Mouse (Mus musculus) heart, embryonic 11.5 days (tissue): ENCODE data around the gene G0s2. TPM values are rescaled to one million over a fixed set of nuclear protein-coding genes. Genes with fewer than 3 reads are reported as not detected.
"Not testable (repeated sequence)": the region's sequence is repeated elsewhere in the genome, so short reads cannot be mapped to it uniquely, and the experiment has no call there.

Experiments
- ATAC-seq: fragments of 200-750 bp; cut with Nextera tagmentation; replicated peaks from 2 replicates; pipeline ENCODE4 v1.8.0; 2017; ENCODE audit warnings: moderate library complexity; ENCODE audit not compliant: insufficient number of reproducible peaks, low FRiP score, low TSS enrichment
- H3K27ac ChIP-seq: fragments of 300-500 bp; sonication (generic); 2 replicates; pipeline ENCODE4 v1.5.1; 2014; ENCODE audit warnings: mild to moderate bottlenecking, low read depth, low read length
- H3K27me3 ChIP-seq: fragments of 300-500 bp; sonication (generic); 2 replicates; pipeline ENCODE4 v1.6.1; 2014; ENCODE audit warnings: mild to moderate bottlenecking, low read length, mixed read lengths; ENCODE audit not compliant: control insufficient read depth, insufficient read depth
- H3K36me3 ChIP-seq: fragments of 300-500 bp; sonication (generic); 2 replicates; pipeline ENCODE4 v1.6.1; 2014; ENCODE audit warnings: mild to moderate bottlenecking, low read length, moderate library complexity, mixed read lengths; ENCODE audit not compliant: control insufficient read depth, insufficient read depth
- H3K4me1 ChIP-seq: fragments of 300-500 bp; sonication (generic); 2 replicates; pipeline ENCODE4 v1.6.1; 2014; ENCODE audit warnings: low read length; ENCODE audit not compliant: control insufficient read depth, insufficient read depth
- H3K4me2 ChIP-seq: fragments of 300-500 bp; sonication (generic); 2 replicates; pipeline ENCODE4 v1.6.1; 2014; ENCODE audit warnings: mild to moderate bottlenecking, moderate library complexity
- H3K4me3 ChIP-seq: fragments of 300-500 bp; sonication (generic); 2 replicates; pipeline ENCODE4 v1.5.1; 2014; ENCODE audit warnings: low read depth, low read length
- H3K9ac ChIP-seq: fragments of 300-500 bp; sonication (generic); 2 replicates; pipeline ENCODE4 v1.6.1; 2014; ENCODE audit warnings: mild to moderate bottlenecking, low read depth, low read length, moderate library complexity
- H3K9me3 ChIP-seq: fragments of 300-500 bp; sonication (generic); replicated peaks from 2 replicates; pipeline ENCODE4 v1.6.1; 2016; ENCODE audit warnings: low read length; ENCODE audit not compliant: control insufficient read depth
- WGBS: fragments of 180-500 bp; shearing (Covaris S2); extraction: QIAGEN DNeasy Blood & Tissue Kit; methylation state at CpG from one replicate; pipeline ENCODE4 v1.1.7; 2014; ENCODE audit not compliant: insufficient replicate concordance; 5-methylcytosine and 5-hydroxymethylcytosine counted together
- polyA plus RNA-seq: library from polyadenylated mRNA; unstranded; fragments of >200 nt; fragmentation: Nextera tagmentation; extraction: Ambion mirVana; gene quantifications from 2 replicates; pipeline ENCODE4 v1.2.1, GENCODE M21; 2014

The G0s2 gene
- polyA plus RNA-seq, 1 experiment from 2014 or later = 45.3 TPM

- Histone ChIP-seq H3K27ac (no peak overlapping the region), H3K27me3 (no peaks in the 10 kb centered on the region)
- ATAC-seq = no peak
Observed at GRCm38 (mm10) chr1:193263026-193263907, 9.8 kb downstream of the G0s2 start.

GRCm38 (mm10) chr1:193261897-193262548 lies 11.0 kb downstream of the G0s2 start:
- ATAC-seq = no peak
- WGBS = 61% methylated on average over 7 of the region's 7 CpGs

More at GRCm38 (mm10) chr1:193263026-193263907, 9.8 kb downstream of the G0s2 start:
- H3K36me3 ChIP-seq = no peaks in the 10 kb centered on the region
- no peak overlapping the region for H3K9ac ChIP-seq
- H3K4me3 ChIP-seq = no peak overlapping the region
- H3K9me3 ChIP-seq = no peaks in the 10 kb centered on the region
- H3K4me1 ChIP-seq = peaks cover 12% of the 10 kb centered on the region; the same call in 1 of the 2 replicates
- WGBS = 65% methylated on average over 8 of the region's 8 CpGs
- H3K4me2 ChIP-seq = no peak overlapping the region

GRCm38 (mm10) chr1:193259559-193259958 lies 13.5 kb downstream of the G0s2 start:
- 75% methylated on average over 9 of the region's 9 CpGs for WGBS
- Histone ChIP-seq H3K9me3 (no peaks in the 10 kb centered on the region), H3K4me2 (no peak overlapping the region), H3K4me1 (peaks cover 12% of the 10 kb centered on the region; the same call in 1 of the 2 replicates), H3K36me3 (no peaks in the 10 kb centered on the region), H3K27me3 (no peaks in the 10 kb centered on the region), H3K27ac (no peak overlapping the region), H3K9ac (no peak overlapping the region), H3K4me3 (no peak overlapping the region)
- ATAC-seq = no peak

More at GRCm38 (mm10) chr1:193261897-193262548, 11.0 kb downstream of the G0s2 start:
- H3K4me1 ChIP-seq = peaks cover 12% of the 10 kb centered on the region; the same call in 1 of the 2 replicates
- no peak overlapping the region for H3K4me2 ChIP-seq
- 0 out of 2 replicates have a peak overlapping the region, but pooled peaks have one; percentile 10 for H3K27ac ChIP-seq
- no peaks in the 10 kb centered on the region for H3K36me3 ChIP-seq
- no peaks in the 10 kb centered on the region for H3K9me3 ChIP-seq
- H3K4me3 ChIP-seq = no peak overlapping the region
- no peak overlapping the region for H3K9ac ChIP-seq
- no peaks in the 10 kb centered on the region for H3K27me3 ChIP-seq

- H3K4me2 ChIP-seq = no peak overlapping the region
- H3K36me3 ChIP-seq = no peaks in the 10 kb centered on the region
- H3K9ac ChIP-seq = no peak overlapping the region
- H3K27me3 ChIP-seq = no peaks in the 10 kb centered on the region
- no peak for ATAC-seq
- 0 out of 2 replicates have a peak, but pooled peaks cover 3% of the 10 kb centered on the region for H3K4me1 ChIP-seq
- WGBS = 60% methylated on average over 5 of the region's 5 CpGs
- no peak overlapping the region for H3K27ac ChIP-seq
- no peaks in the 10 kb centered on the region for H3K9me3 ChIP-seq
- no peak overlapping the region for H3K4me3 ChIP-seq
Observed at GRCm38 (mm10) chr1:193256621-193257098, 16.4 kb downstream of the G0s2 start.

GRCm38 (mm10) chr1:193256289-193256577 lies 16.8 kb downstream of the G0s2 start:
- Histone ChIP-seq H3K9ac (no peak overlapping the region), H3K4me2 (no peak overlapping the region), H3K4me1 (peaks cover 5% of the 10 kb centered on the region; the same call in 1 of the 2 replicates), H3K9me3 (no peaks in the 10 kb centered on the region), H3K27ac (no peak overlapping the region), H3K27me3 (no peaks in the 10 kb centered on the region), H3K36me3 (no peaks in the 10 kb centered on the region), H3K4me3 (no peak overlapping the region)
- 0 out of 2 replicates have a peak, but pooled peaks have one; percentile 42 for ATAC-seq

- Histone ChIP-seq H3K9me3 (no peaks in the 10 kb centered on the region), H3K4me1 (peaks cover 5% of the 10 kb centered on the region; the same call in 1 of the 2 replicates), H3K36me3 (no peaks in the 10 kb centered on the region), H3K4me2 (no peak overlapping the region), H3K27me3 (no peaks in the 10 kb centered on the region), H3K4me3 (no peak overlapping the region), H3K9ac (no peak overlapping the region), H3K27ac (no peak overlapping the region)
- ATAC-seq = no peak
- 34% methylated on average over 3 of the region's 3 CpGs for WGBS
Observed at GRCm38 (mm10) chr1:193255488-193256288, 17.3 kb downstream of the G0s2 start.

- ATAC-seq = no peak
- WGBS = 51% methylated on average over 8 of the region's 8 CpGs
- Histone ChIP-seq H3K27me3 (no peaks in the 10 kb centered on the region), H3K9ac (no peak overlapping the region), H3K4me1 (peaks cover 5% of the 10 kb centered on the region; the same call in 1 of the 2 replicates), H3K27ac (no peak overlapping the region), H3K4me2 (no peak overlapping the region), H3K9me3 (no peaks in the 10 kb centered on the region), H3K36me3 (no peaks in the 10 kb centered on the region), H3K4me3 (no peak overlapping the region)
Observed at GRCm38 (mm10) chr1:193255032-193255431, 18.0 kb downstream of the G0s2 start.

- not testable (repeated sequence) for H3K36me3 ChIP-seq, H3K27me3 ChIP-seq, H3K9ac ChIP-seq, H3K4me2 ChIP-seq, ATAC-seq, H3K27ac ChIP-seq, H3K4me3 ChIP-seq, H3K4me1 ChIP-seq, H3K9me3 ChIP-seq
- 78% methylated on average over 3 of the region's 3 CpGs for WGBS
Observed at GRCm38 (mm10) chr1:193253895-193254294, 19.1 kb downstream of the G0s2 start.
